Mouse (Mus musculus) kidney, postnatal 0 days (tissue): ENCODE data around the gene Ssc4d. TPM values are rescaled to one million over a fixed set of nuclear protein-coding genes. Genes with fewer than 3 reads are reported as not detected.
A peak's percentile ranks its signal among the peaks of the same experiment; 100 is the strongest.

Experiments used
- ATAC-seq: fragments of 200-750 bp; cut with Nextera tagmentation; replicated peaks from 2 replicates; pipeline ENCODE4 v1.8.0; 2017; ENCODE audit warnings: low read depth, moderate number of reproducible peaks, moderate TSS enrichment, moderate library complexity; ENCODE audit not compliant: low FRiP score
- DNase-seq: peaks from one replicate; pipeline ENCODE4 v3.0.0-alpha.2; 2016; ENCODE audit warnings: low spot score
- H3K27ac ChIP-seq: fragments of 300-500 bp; sonication (generic); 2 replicates; pipeline ENCODE4 v1.5.1; 2014; ENCODE audit warnings: mild to moderate bottlenecking
- H3K27me3 ChIP-seq: fragments of 300-500 bp; sonication (generic); 2 replicates; pipeline ENCODE4 v1.6.1; 2014; ENCODE audit warnings: low read length, mixed read lengths; ENCODE audit not compliant: insufficient read depth
- H3K36me3 ChIP-seq: fragments of 300-500 bp; sonication (generic); 2 replicates; pipeline ENCODE4 v1.6.1; 2014; ENCODE audit warnings: low read length, mixed read lengths; ENCODE audit not compliant: insufficient read depth
- H3K4me1 ChIP-seq: fragments of 300-500 bp; sonication (generic); replicated peaks from 2 replicates; pipeline ENCODE4 v1.6.1; 2014; ENCODE audit warnings: antibody characterized with exemption, low read length, mixed read lengths; ENCODE audit not compliant: insufficient read depth
- H3K4me2 ChIP-seq: fragments of 300-500 bp; sonication (generic); 2 replicates; pipeline ENCODE4 v1.6.1; 2014; ENCODE audit warnings: mild to moderate bottlenecking, low read length, moderate library complexity, mixed read lengths
- H3K4me3 ChIP-seq: fragments of 300-500 bp; sonication (generic); replicated peaks from 2 replicates; pipeline ENCODE4 v1.5.1; 2014; ENCODE audit warnings: low read depth, low read length
- H3K9ac ChIP-seq: fragments of 300-500 bp; sonication (generic); 2 replicates; pipeline ENCODE4 v1.6.1; 2014; ENCODE audit warnings: low read depth, low read length
- H3K9me3 ChIP-seq: fragments of 300-500 bp; sonication (generic); replicated peaks from 2 replicates; pipeline ENCODE4 v1.6.1; 2016; ENCODE audit warnings: low read length, inconsistent platforms, mixed read lengths
- CTCF ChIP-seq: IDR thresholded peaks from 2 replicates; pipeline ENCODE4 v1.5.1; 2016; ENCODE audit warnings: antibody characterized with exemption, low read depth, mild to moderate bottlenecking, moderate library complexity
- WGBS: fragments of 180-500 bp; shearing (Covaris S2); extraction: QIAGEN DNeasy Blood & Tissue Kit; methylation state at CpG from one replicate; pipeline ENCODE4 v1.1.7; 2014; 5-methylcytosine and 5-hydroxymethylcytosine counted together
- polyA plus RNA-seq: library from polyadenylated mRNA; unstranded; fragments of >200 nt; fragmentation: Nextera tagmentation; extraction: Ambion mirVana; gene quantifications from 2 replicates; pipeline ENCODE4 v1.2.1, GENCODE M21; 2015

Gene Ssc4d
- polyA plus RNA-seq, 1 experiment from 2014 or later, result 7.5 TPM

- peak; percentile 87 for DNase-seq
- H3K4me3 ChIP-seq, result no peak overlapping the region
- H3K27me3 ChIP-seq, result no peaks in the 10 kb centered on the region
- no peak overlapping the region for H3K4me2 ChIP-seq
- 0 out of 2 replicates have a peak, but pooled peaks have one; percentile 17 for ATAC-seq
- H3K27ac ChIP-seq, result no peak overlapping the region
- no peaks in the 10 kb centered on the region for H3K36me3 ChIP-seq
- H3K9ac ChIP-seq, result no peak overlapping the region
- TF ChIP-seq CTCF, result peak; percentile 90
- 29% methylated on average over 6 of the region's 6 CpGs for WGBS
- H3K9me3 ChIP-seq, result no peaks in the 10 kb centered on the region
- H3K4me1 ChIP-seq, result no peaks in the 10 kb centered on the region
Measured at GRCm38 (mm10) chr5:135982398-135982797, 8.1 kb upstream of the Ssc4d start.

GRCm38 (mm10) chr5:135979904-135980303, 5.6 kb upstream of the Ssc4d start, which contains the start of gene Zp3:
Gene Zp3, plus strand, starts transcription at chr5:135980099.
- H3K36me3 ChIP-seq, result no peaks in the 10 kb centered on the region
- 67% methylated on average over 8 of the region's 8 CpGs for WGBS

GRCm38 (mm10) chr5:135979381-135979780, 5.0 kb upstream of the Ssc4d start:
- Histone ChIP-seq H3K9ac (no peak overlapping the region), H3K4me3 (no peak overlapping the region), H3K27ac (no peak overlapping the region), H3K4me2 (no peak overlapping the region), H3K27me3 (no peaks in the 10 kb centered on the region), H3K4me1 (no peaks in the 10 kb centered on the region), H3K9me3 (no peaks in the 10 kb centered on the region), H3K36me3 (no peaks in the 10 kb centered on the region)
- no peak for DNase-seq
- TF ChIP-seq CTCF, result no peak
- ATAC-seq, result no peak
- 85% methylated on average over 5 of the region's 5 CpGs for WGBS

More at GRCm38 (mm10) chr5:135979904-135980303, 5.6 kb upstream of the Ssc4d start, which contains the start of gene Zp3:
- no peak for TF ChIP-seq CTCF
- H3K27me3 ChIP-seq, result no peaks in the 10 kb centered on the region
- no peak within 1 kb of the TSS for H3K4me2 ChIP-seq
- no peak within 1 kb of the TSS for H3K27ac ChIP-seq
- no peaks in the 10 kb centered on the region for H3K9me3 ChIP-seq
- no peak within 1 kb of the TSS for H3K9ac ChIP-seq
- no peaks in the 10 kb centered on the region for H3K4me1 ChIP-seq
- DNase-seq (no peak), ATAC-seq (no peak)
- H3K4me3 ChIP-seq, result no peak within 1 kb of the TSS

GRCm38 (mm10) chr5:135975893-135976668, 1.8 kb upstream of the Ssc4d start:
- Histone ChIP-seq H3K27me3 (no peaks in the 10 kb centered on the region), H3K27ac (no peak overlapping the region), H3K4me1 (no peaks in the 10 kb centered on the region), H3K4me3 (no peak overlapping the region), H3K4me2 (no peak overlapping the region), H3K9me3 (no peaks in the 10 kb centered on the region), H3K9ac (no peak overlapping the region), H3K36me3 (no peaks in the 10 kb centered on the region)
- ATAC-seq, result no peak
- no peak for TF ChIP-seq CTCF
- WGBS, result 90% methylated on average over 8 of the region's 8 CpGs
- no peak for DNase-seq

- DNase-seq (no peak), ATAC-seq (no peak)
- Histone ChIP-seq H3K9ac (no peak overlapping the region), H3K36me3 (no peaks in the 10 kb centered on the region), H3K4me1 (no peaks in the 10 kb centered on the region), H3K27ac (no peak overlapping the region), H3K4me3 (no peak overlapping the region), H3K27me3 (no peaks in the 10 kb centered on the region), H3K4me2 (no peak overlapping the region), H3K9me3 (no peaks in the 10 kb centered on the region)
- WGBS, result 87% methylated on average over 7 of the region's 7 CpGs
- TF ChIP-seq CTCF, result no peak
Measured at GRCm38 (mm10) chr5:135971876-135972275, 2.5 kb downstream of the Ssc4d start.

GRCm38 (mm10) chr5:135970247-135970646, 4.1 kb downstream of the Ssc4d start:
- no peaks in the 10 kb centered on the region for H3K4me1 ChIP-seq
- no peak overlapping the region for H3K27ac ChIP-seq
- H3K27me3 ChIP-seq, result no peaks in the 10 kb centered on the region
- no peak overlapping the region for H3K4me3 ChIP-seq
- H3K9ac ChIP-seq, result no peak overlapping the region
- 72% methylated on average over 6 of the region's 6 CpGs for whole genome bisulfite sequencing
- H3K4me2 ChIP-seq, result no peak overlapping the region
- no peak for DNase-seq
- no peak for TF ChIP-seq CTCF
- ATAC-seq, result no peak
- H3K9me3 ChIP-seq, result no peaks in the 10 kb centered on the region
- H3K36me3 ChIP-seq, result no peaks in the 10 kb centered on the region

- H3K27ac ChIP-seq, result no peak overlapping the region
- H3K9ac ChIP-seq, result no peak overlapping the region
- no peak overlapping the region for H3K4me2 ChIP-seq
- DNase-seq (no peak), ATAC-seq (no peak)
- 63% methylated on average over 1 of the region's 1 CpGs for WGBS
- no peaks in the 10 kb centered on the region for H3K9me3 ChIP-seq
- no peaks in the 10 kb centered on the region for H3K4me1 ChIP-seq
- no peaks in the 10 kb centered on the region for H3K27me3 ChIP-seq
- TF ChIP-seq CTCF, result peak; percentile 72
- H3K4me3 ChIP-seq, result no peak overlapping the region
- no peaks in the 10 kb centered on the region for H3K36me3 ChIP-seq
Measured at GRCm38 (mm10) chr5:135968781-135969180, 5.5 kb downstream of the Ssc4d start.
